Mouse (Mus musculus) heart, postnatal 36 days (tissue): Measurements from ENCODE around the gene Nek4. TPM values are rescaled to one million over a fixed set of nuclear protein-coding genes. Genes with fewer than 3 reads are reported as not detected.

Experiments
- DNase-seq, 2 experiments: peaks; one replicate each; pipeline ENCODE4 v3.0.0; 2021 to 2022
- intact Hi-C: fragments of 180-260 bp; cut with DNase I; formaldehyde crosslinking; loops from one replicate; pipeline ENCODE4 v1.15.1; 2025
- total RNA-seq, 2 experiments: library from RNA; stranded (reverse); gene quantifications; 2 replicates each; pipeline ENCODE4 v1.2.3; 2021

Nek4 gene
- 1 to 10 TPM; 4.6 TPM for total RNA-seq

DNA sequence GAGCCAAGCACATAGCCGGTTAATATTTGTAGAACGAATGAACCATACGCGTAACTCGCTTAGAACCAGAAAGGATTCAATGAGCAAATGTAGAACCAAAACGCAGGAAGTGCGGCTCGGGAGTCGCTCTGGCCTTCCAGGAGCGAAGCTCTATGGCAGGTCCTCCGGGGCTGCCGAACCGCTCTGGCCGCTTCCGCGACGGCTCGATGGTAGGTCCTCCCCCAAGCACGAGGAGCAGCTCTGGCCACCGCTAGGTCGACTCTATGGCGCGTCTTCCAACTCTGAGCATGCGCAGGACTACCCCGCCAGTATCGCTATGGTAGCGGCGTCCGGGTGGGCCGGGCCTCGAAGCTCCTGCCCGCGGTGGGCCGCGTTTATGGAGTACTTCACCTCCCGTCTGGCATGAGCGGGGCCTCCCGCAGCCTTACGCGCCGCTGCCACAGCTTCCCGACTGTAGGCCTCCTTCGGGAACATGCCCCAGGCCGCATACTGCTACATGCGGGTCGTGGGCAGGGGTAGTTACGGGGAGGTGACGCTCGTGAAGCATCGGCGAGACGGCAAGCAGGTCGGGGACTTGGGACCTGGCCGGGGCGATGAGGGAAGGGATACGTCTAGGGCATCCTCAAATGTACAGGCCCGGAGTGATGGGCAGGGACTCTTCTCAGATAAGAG lies at the start of gene Nek4:
Gene Nek4, plus strand, starts transcription at position 224 of the 672 bp plus-strand sequence.
- intact Hi-C loops = loop anchor here (2.0 kb wide), 1 partner anchor 50 kb away; the partner anchor contains the start of genes Glt8d1 and Spcs1
- DNase-seq = peak; percentile 94 to 96

- DNase-seq = no peak
- intact Hi-C loops = no loop called here
These were observed 48.5 kb upstream of the Nek4 start for GRCm38 (mm10) chr14:30902628-30903027.

DNA sequence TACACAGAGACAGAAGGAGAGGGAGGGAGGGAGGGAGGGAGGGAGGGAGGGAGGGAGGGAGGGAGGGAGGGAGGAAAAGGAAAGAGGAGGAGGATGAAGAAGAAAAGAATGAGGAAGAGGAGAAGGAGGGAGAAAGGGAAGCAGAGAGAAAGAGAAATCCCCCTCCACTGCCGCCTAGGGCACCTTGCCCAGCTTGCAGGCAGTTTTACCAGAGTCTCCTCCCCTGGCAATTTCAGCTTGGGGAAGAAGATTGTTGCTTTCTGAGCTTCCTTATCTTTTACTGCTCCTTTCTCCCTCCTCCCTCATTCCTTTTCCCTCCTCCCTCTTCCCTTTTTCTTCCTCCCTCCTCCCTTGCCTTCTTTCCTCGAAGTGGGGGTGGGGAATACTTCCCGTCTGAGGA lies 48.1 kb upstream of the Nek4 start:
- DNase-seq = no peak
- intact Hi-C loops = no loop called here

DNA sequence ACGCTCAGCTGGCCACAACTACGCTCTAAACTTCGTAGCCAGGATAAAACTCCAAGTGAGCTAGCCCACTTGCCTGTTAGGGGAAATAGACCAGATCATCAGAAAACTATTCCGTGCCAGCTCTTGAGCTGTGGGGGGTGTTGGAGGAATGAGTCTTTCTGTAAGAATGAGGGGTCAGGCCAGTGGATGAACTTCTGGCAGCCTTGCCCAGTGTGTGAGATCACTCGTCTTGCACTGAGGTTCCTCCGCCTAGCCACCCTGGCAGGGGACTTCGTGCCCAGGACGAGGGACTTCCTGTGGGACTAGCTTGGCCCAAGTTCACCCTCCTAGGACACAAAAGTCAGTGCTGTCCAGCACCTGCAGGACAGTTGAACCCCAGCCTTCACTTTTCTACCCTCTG lies 46.9 kb upstream of the Nek4 start:
- DNase-seq = no peak
- intact Hi-C loops = no loop called here

GRCm38 (mm10) chr14:30906001-30906400 lies 45.2 kb upstream of the Nek4 start:
- intact Hi-C loops = no loop called here

DNA sequence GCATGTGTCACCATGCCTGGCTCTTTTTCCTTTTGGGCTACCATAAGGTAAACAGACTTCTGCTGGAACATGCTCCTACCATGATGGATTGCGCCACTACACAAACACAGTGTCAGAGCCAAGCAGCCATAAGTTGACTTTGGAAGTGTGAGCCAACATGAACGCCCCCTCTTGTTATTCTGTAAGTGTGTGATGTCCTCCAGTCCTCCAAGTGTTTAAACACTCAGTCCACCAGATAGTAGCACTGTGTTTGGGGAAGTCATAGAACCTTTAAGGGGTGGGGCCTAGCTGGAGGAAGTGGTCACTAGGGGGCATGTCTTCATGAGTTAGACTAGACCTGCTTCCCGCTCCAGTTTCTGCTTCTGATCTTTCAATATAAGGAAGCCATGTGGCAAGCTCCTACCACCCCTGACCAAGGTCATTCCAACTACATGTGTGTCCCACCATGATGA lies 43.3 kb upstream of the Nek4 start:
- no peak for DNase-seq
- intact Hi-C loops = no loop called here

More at GRCm38 (mm10) chr14:30906001-30906400, 45.2 kb upstream of the Nek4 start:
- no peak for DNase-seq

- intact Hi-C loops = no loop called here
- DNase-seq = no peak
These were observed 40.0 kb upstream of the Nek4 start for GRCm38 (mm10) chr14:30911141-30911540.

DNA sequence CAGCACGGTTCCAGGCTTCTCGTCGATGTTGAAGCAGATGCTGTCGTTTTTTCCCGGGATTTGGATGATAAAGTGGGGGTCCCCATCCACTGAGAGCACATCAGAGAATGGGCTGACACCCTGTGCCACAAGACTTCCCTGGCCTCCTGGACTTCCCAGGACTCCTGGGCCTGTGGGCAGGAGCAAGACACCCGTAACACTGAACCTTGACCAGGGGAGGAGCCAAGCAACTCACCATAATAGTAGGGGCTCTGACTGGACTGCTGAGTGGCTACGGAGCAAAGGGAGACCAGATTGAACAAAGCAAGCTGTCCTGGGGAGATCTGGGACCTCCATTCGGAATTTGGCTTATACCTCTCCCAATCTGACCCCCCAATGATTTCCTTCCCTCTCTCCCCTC lies 38.5 kb upstream of the Nek4 start:
- intact Hi-C loops = no loop called here
- no peak for DNase-seq

DNA sequence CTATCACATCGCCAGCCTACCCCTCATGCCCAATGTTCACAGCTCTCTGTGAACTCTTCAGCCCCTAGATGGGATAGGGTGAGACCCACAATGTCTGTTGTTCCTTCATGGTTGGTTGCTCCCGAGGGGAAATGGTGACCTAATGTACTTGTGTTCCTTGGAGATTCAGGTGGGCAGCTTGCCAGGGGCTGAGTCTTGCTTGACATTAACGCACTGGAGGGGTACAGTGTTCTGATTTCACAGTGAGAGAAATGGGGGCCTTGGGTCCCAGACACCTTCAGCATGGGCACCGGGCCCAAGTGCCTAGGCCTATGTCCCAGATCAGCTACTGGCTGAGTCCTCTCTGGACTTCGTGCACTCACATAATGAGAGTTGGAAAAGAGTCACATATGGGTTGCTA lies 37.8 kb upstream of the Nek4 start:
- DNase-seq = peak in 1 of 2 experiments; percentile 13
- intact Hi-C loops = no loop called here

- DNase-seq = no peak
- intact Hi-C loops = no loop called here
These were observed 34.7 kb upstream of the Nek4 start for GRCm38 (mm10) chr14:30916516-30916915.

GRCm38 (mm10) chr14:30922053-30922670 lies 29.0 kb upstream of the Nek4 start:
- intact Hi-C loops = no loop called here
- DNase-seq = no peak

DNA sequence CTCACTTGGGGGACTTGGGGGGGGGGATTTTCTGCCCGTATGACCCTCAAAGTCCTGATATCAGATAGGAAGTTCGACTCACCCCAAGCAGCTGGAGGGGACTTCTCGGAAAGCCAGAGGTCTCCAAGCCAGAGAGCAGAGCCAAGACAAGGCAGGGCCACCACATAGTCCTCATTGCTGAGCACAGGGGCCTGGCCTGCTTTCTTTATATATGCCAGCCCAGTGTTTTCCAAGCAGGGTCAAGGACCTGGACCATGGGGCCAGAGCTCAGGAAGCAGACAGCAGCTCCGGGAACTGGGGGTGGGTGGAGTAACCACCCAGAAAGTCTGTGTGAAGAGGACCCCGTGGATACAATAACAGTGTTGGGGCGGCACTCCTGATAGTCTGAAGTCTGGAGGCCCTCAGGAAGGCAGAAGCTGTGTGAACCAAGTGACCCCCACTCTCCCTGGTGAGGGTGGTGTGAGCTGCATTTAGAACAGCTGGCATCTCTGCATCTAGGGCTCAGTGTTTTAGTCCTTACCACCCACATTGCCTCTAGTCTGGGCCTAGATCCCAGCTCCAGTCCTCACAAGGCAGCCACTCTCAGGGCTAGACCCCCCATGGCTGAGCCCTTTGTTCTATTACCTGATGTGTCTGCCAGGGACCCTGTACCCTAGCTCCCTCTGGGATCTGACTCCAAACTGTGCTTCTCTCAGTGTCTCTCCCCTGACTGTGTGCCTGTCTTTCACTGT lies 27.6 kb upstream of the Nek4 start, which contains the start of gene Itih3:
Gene Itih3, minus strand, starts transcription at position 386 of the 731 bp plus-strand sequence.
- intact Hi-C loops = no loop called here
- no peak for DNase-seq

DNA sequence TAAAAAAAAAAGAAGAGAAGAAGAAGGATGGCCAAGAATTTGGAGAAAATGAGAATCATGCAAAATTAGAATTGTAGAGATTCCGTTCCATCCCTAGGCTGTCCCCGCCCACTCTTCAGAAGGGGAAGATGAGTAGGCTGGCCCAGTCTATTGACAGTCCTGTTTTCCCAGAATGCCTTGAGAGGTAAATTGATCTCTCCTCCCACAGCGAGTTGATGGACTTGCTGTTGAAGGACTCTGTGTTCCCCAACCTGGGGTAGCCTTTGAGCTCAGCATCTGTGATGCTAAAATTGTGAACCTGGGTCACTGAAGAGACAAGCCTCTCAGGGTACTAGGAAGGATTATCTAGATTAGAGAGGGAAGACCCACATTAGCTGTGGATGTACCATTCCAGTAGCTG lies 25.7 kb upstream of the Nek4 start:
- no peak for DNase-seq
- intact Hi-C loops = no loop called here

GRCm38 (mm10) chr14:30930386-30930785 lies 20.8 kb upstream of the Nek4 start:
- DNase-seq = no peak
- intact Hi-C loops = no loop called here

GRCm38 (mm10) chr14:30933351-30933750 lies 17.8 kb upstream of the Nek4 start:
- intact Hi-C loops = no loop called here
- no peak for DNase-seq

- intact Hi-C loops = no loop called here
- DNase-seq = no peak
These were observed 8.9 kb upstream of the Nek4 start for GRCm38 (mm10) chr14:30942254-30942653.

DNA sequence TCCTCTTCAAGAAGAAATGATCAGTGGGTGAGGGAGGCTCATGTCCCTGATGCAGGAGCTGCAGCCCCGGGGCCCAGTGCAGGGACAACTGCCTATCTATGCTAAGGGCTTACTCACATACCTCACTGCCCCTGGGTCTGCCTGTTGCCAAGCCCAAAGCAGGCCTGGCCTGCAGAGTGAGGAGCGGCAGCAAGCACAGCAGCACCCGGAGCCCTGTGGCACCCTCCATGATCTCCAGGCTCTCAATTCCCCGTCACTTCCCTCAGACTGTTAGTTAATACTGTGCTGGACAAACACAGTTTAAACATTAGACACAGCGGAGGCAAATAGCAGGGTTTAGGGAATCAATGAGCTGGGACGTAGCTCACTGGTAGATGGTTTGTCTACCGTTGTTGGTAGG lies 8.1 kb upstream of the Nek4 start, which contains the start of gene Itih1:
Gene Itih1, minus strand, starts transcription at position 252 of the 400 bp plus-strand sequence.
- intact Hi-C loops = no loop called here
- DNase-seq = no peak

DNA sequence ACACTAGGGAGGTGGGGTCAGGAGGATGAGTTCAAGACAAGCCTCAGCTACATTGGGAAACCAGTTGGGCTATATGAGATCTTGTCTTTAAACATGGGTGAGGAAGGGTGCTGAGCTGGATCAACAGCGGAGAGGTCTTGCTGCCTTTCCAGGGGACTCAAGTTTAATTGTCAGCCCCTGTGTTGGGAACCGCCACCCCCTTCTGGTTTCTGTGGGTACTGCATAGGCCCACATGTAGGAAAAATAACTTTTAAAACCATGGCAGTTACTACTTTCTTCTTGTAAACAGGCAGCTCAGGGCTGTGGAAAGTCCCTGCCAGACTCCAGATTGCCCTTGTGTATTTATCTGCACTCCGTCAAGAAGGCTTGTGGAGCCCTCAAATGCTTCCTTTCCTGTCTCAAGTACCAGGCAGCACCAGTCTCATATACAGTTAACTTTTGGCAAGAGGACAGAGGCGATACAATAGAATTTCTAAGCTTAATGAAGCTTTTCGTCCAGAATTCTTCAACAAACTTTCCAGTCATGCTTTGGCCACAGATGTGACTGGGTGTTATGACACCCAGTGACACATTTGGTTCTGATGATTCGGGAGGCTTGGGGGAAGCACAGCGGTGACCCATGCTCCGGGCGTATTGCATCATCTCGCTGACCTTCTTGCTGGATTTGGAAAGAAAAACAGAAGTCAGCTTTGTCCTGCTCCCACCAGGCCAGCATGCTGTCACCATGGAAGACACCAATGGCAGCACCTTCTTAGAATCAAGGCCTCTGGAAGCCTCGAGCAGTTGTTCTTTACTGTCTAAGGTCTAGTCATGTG lies 7.1 kb upstream of the Nek4 start:
- intact Hi-C loops = loop anchor here (2.0 kb wide), 1 partner anchor 77 kb away; no protein-coding TSS in a partner anchor
- peak; percentile 67 to 79 for DNase-seq

DNA sequence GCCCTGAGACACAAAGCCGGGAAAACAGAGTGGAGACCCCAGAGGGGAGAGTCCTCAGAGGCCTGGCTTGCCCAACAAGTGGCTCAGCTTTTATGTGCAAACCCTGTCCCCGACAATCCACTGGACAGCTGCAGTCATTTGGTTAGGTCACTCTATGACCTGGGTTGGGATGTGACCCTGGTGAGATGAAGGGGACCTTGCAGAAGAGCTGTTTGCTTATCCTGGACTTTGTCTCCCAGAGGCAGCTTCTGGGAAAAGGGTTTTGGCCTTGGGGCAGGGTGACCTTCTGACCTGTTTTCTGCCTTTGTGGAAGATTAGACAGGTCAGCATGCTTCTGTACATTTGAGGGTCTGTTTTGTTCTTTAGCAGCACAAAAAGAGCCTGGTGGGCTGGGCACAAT lies 6.4 kb upstream of the Nek4 start:
- intact Hi-C loops = loop anchor here (2.0 kb wide), 1 partner anchor 78 kb away; no protein-coding TSS in a partner anchor
- no peak for DNase-seq

DNA sequence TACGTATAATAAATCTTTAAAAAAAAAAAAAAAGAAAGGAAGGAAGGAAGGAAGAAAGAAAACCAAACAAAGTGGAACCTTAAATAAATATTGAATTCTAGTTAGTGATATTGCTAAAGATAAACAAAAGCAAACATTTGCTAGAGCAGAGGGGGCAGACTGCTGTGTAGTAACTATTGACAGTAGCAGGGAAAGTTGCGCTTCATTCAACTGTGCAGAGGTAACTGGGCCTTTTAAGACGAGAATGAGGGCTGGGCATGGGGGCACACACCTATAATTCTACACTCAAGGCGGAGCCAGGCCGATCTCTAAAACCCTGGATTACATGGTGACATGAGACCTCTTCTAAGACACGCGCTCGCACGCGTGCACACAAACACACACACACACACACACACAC lies 1.2 kb upstream of the Nek4 start:
- intact Hi-C loops = loop anchor here (2.0 kb wide), 1 partner anchor 51 kb away; the partner anchor contains the start of genes Glt8d1 and Spcs1

More for the DNA sequence above, 1.2 kb upstream of the Nek4 start:
- no peak for DNase-seq
